Mouse (Mus musculus): ENCODE data around the gene Fance.

- TF ChIP-seq POLR2A (IDR thresholded peaks at IDR 0.05; ENCODE audit: insufficient read length, low read depth) = no peak
- TF ChIP-seq POLR2AphosphoS2 (IDR thresholded peaks at IDR 0.05; ENCODE audit: insufficient read length, low read depth) = no peak
- no peak for TF ChIP-seq MAX (IDR thresholded peaks at IDR 0.05; ENCODE audit: low read depth)
- TF ChIP-seq USF1 (IDR thresholded peaks at IDR 0.05; ENCODE audit: low read depth) = no peak
Observed at GRCm38 (mm10) chr17:28310831-28311230, 2.5 kb upstream of the Fance start.

All from myocyte (in vitro differentiated cells).